Mouse (Mus musculus) liver, adult 2 months (tissue): ENCODE measurements around the gene Hpcal1. TPM values are rescaled to one million over a fixed set of nuclear protein-coding genes. Genes with fewer than 3 reads are reported as not detected.
"Not testable (repeated sequence)": the region's sequence is repeated elsewhere in the genome, so short reads cannot be mapped to it uniquely, and the experiment has no call there.

Source experiments
- DNase-seq: peaks from one replicate; pipeline ENCODE4 v3.0.0-alpha.2; 2011; ENCODE audit warnings: low read depth, low spot score; ENCODE audit errors: extremely low read depth
- H3K27ac ChIP-seq: fragments of 200-500 bp; replicated peaks from 2 replicates; pipeline ENCODE4 v1.5.1; 2012; ENCODE audit warnings: low read depth, mild to moderate bottlenecking, control low read depth, inconsistent platforms, low read length; ENCODE audit not compliant: insufficient read depth
- H3K27me3 ChIP-seq: fragments of 200-500 bp; 2 replicates; pipeline ENCODE4 v1.6.1; 2012; ENCODE audit warnings: mild to moderate bottlenecking, moderate library complexity, low read length, inconsistent platforms; ENCODE audit not compliant: control insufficient read depth, insufficient read depth
- H3K36me3 ChIP-seq: fragments of 200-500 bp; 2 replicates; pipeline ENCODE4 v1.6.1; 2012; ENCODE audit warnings: low read length, inconsistent platforms; ENCODE audit not compliant: control insufficient read depth, insufficient read depth
- H3K4me1 ChIP-seq: fragments of 200-500 bp; 2 replicates; pipeline ENCODE4 v1.6.1; 2011; ENCODE audit warnings: low read length; ENCODE audit not compliant: control insufficient read depth, insufficient read depth
- H3K4me3 ChIP-seq: fragments of 200-500 bp; 2 replicates; pipeline ENCODE4 v1.5.1; 2011; ENCODE audit warnings: low read depth, mild to moderate bottlenecking, control low read depth, low read length, moderate library complexity; ENCODE audit not compliant: insufficient read depth
- H3K79me2 ChIP-seq: fragments of 200-500 bp; 2 replicates; pipeline ENCODE4 v1.6.1; 2012; ENCODE audit warnings: inconsistent platforms, mild to moderate bottlenecking, low read length, moderate library complexity; ENCODE audit not compliant: control insufficient read depth, insufficient read depth
- H3K9ac ChIP-seq: fragments of 200-500 bp; 2 replicates; pipeline ENCODE4 v1.6.1; 2012; ENCODE audit warnings: low read depth, mild to moderate bottlenecking, control low read depth, inconsistent platforms, low read length
- CTCF ChIP-seq: fragments of 200-500 bp; IDR thresholded peaks from 2 replicates; pipeline ENCODE4 v1.5.1; 2011; ENCODE audit warnings: low read depth, low read length, control low read depth
- POLR2A ChIP-seq: fragments of 200-500 bp; IDR thresholded peaks from 2 replicates; pipeline ENCODE4 v1.6.1; 2011; ENCODE audit warnings: low read length, control low read depth; ENCODE audit not compliant: insufficient read depth; ENCODE audit errors: extremely low read depth
- WGBS: fragments of 180-500 bp; shearing (Covaris S2); methylation state at CpG from one replicate; pipeline ENCODE4 v1.1.7; 2018; 5-methylcytosine and 5-hydroxymethylcytosine counted together
- polyA plus RNA-seq: library from polyadenylated mRNA; depleted of rRNA; stranded (reverse); fragments of >200 nt; gene quantifications from 2 replicates; pipeline ENCODE4 v1.2.3, GENCODE M21; 2012
- total RNA-seq: library from RNA; depleted of rRNA; stranded (reverse); fragments of >200 nt; gene quantifications from 2 replicates; pipeline ENCODE4 v1.2.3, GENCODE M21; 2014

Hpcal1 gene
- total and polyA plus RNA-seq, 2 experiments = 8.5 to 23.2 TPM

GRCm38 (mm10) chr12:17762286-17762933 is 71.8 kb downstream of the Hpcal1 start:
- WGBS = 77% methylated on average over 6 of the region's 6 CpGs
- H3K79me2 ChIP-seq = peaks cover 7% of the 10 kb centered on the region; the same call in 1 of the 2 replicates
- H3K27ac ChIP-seq = no peak overlapping the region
- H3K36me3 ChIP-seq = no peaks in the 10 kb centered on the region
- TF ChIP-seq POLR2A = no peak
- H3K9ac ChIP-seq = no peak overlapping the region
- no peaks in the 10 kb centered on the region for H3K27me3 ChIP-seq
- no peak overlapping the region for H3K4me3 ChIP-seq
- peaks cover 10% of the 10 kb centered on the region for H3K4me1 ChIP-seq
- no peak for DNase-seq

GRCm38 (mm10) chr12:17763054-17763453 is 72.4 kb downstream of the Hpcal1 start:
- Histone ChIP-seq H3K4me1 (peaks cover 10% of the 10 kb centered on the region), H3K4me3 (no peak overlapping the region), H3K79me2 (peaks cover 4% of the 10 kb centered on the region; the same call in 1 of the 2 replicates), H3K36me3 (no peaks in the 10 kb centered on the region), H3K27me3 (no peaks in the 10 kb centered on the region), H3K27ac (no peak overlapping the region), H3K9ac (no peak overlapping the region)
- TF ChIP-seq POLR2A (no peak), CTCF (no peak)
- no peak for DNase-seq

- H3K9ac ChIP-seq = no peak overlapping the region
- WGBS = 67% methylated on average over 3 of the region's 3 CpGs
- H3K36me3 ChIP-seq = no peaks in the 10 kb centered on the region
- peak; percentile 60 for DNase-seq
- H3K79me2 ChIP-seq = peaks cover 4% of the 10 kb centered on the region; the same call in 1 of the 2 replicates
- H3K27me3 ChIP-seq = no peaks in the 10 kb centered on the region
- peak overlapping the region; percentile 22; the same call in 1 of the 2 replicates for H3K27ac ChIP-seq
- peaks cover 10% of the 10 kb centered on the region for H3K4me1 ChIP-seq
- TF ChIP-seq POLR2A = no peak
- TF ChIP-seq CTCF = no peak
- H3K4me3 ChIP-seq = no peak overlapping the region
Measured at GRCm38 (mm10) chr12:17764005-17764404, 73.3 kb downstream of the Hpcal1 start.

- H3K4me3 ChIP-seq, H3K79me2 ChIP-seq, DNase-seq, H3K27ac ChIP-seq, H3K27me3 ChIP-seq, H3K9ac ChIP-seq, H3K36me3 ChIP-seq: not testable (repeated sequence)
- 74% methylated on average over 1 of the region's 1 CpGs for WGBS
- H3K4me1 ChIP-seq = peaks cover 12% of the 10 kb centered on the region
Measured at GRCm38 (mm10) chr12:17767567-17767966, 76.9 kb downstream of the Hpcal1 start.

GRCm38 (mm10) chr12:17769476-17770172 is 79.0 kb downstream of the Hpcal1 start:
- TF ChIP-seq POLR2A (no peak), CTCF (no peak)
- Histone ChIP-seq H3K4me3 (no peak overlapping the region), H3K9ac (no peak overlapping the region), H3K4me1 (peaks cover 4% of the 10 kb centered on the region), H3K36me3 (no peaks in the 10 kb centered on the region), H3K27ac (peak overlapping the region; percentile 76), H3K79me2 (no peaks in the 10 kb centered on the region; the same call in 1 of the 2 replicates), H3K27me3 (no peaks in the 10 kb centered on the region)
- DNase-seq = peak; percentile 14
- 47% methylated on average over 2 of the region's 2 CpGs for WGBS

GRCm38 (mm10) chr12:17770538-17770937 is 79.9 kb downstream of the Hpcal1 start:
- no peak overlapping the region for H3K9ac ChIP-seq
- no peaks in the 10 kb centered on the region for H3K27me3 ChIP-seq
- no peak for DNase-seq
- TF ChIP-seq CTCF = no peak
- TF ChIP-seq POLR2A = no peak
- H3K4me1 ChIP-seq = peaks cover 4% of the 10 kb centered on the region
- no peaks in the 10 kb centered on the region; the same call in 1 of the 2 replicates for H3K79me2 ChIP-seq
- no peak overlapping the region for H3K4me3 ChIP-seq
- H3K36me3 ChIP-seq = no peaks in the 10 kb centered on the region
- peak overlapping the region; percentile 76; the same call in 1 of the 2 replicates for H3K27ac ChIP-seq
- WGBS = 39% methylated on average over 2 of the region's 2 CpGs

- peak; percentile 22 for DNase-seq
- not testable (repeated sequence) for H3K4me3 ChIP-seq, H3K4me1 ChIP-seq, H3K79me2 ChIP-seq, H3K27me3 ChIP-seq, H3K9ac ChIP-seq, H3K36me3 ChIP-seq, H3K27ac ChIP-seq
- WGBS = 70% methylated on average over 5 of the region's 5 CpGs
Measured at GRCm38 (mm10) chr12:17773721-17774120, 83.1 kb downstream of the Hpcal1 start.

- H3K36me3 ChIP-seq, H3K4me3 ChIP-seq, H3K27ac ChIP-seq, H3K79me2 ChIP-seq, H3K27me3 ChIP-seq, H3K4me1 ChIP-seq, DNase-seq, H3K9ac ChIP-seq: not testable (repeated sequence)
- 68% methylated on average over 3 of the region's 3 CpGs for WGBS
Measured at GRCm38 (mm10) chr12:17774842-17775241, 84.2 kb downstream of the Hpcal1 start.
